Mouse (Mus musculus): ENCODE data around the gene Gm1673.

The Gm1673 gene

GRCm38 (mm10) chr5:33997829-33998504, 14.7 kb downstream of the Gm1673 start:
- DNase-seq, result no peak

GRCm38 (mm10) chr5:33998505-33998877, 15.3 kb downstream of the Gm1673 start:
- no peak for DNase-seq

GRCm38 (mm10) chr5:33999466-34000090, 16.3 kb downstream of the Gm1673 start:
- DNase-seq, result no peak

GRCm38 (mm10) chr5:34000809-34001208, 17.6 kb downstream of the Gm1673 start:
- DNase-seq, result no peak

GRCm38 (mm10) chr5:34001401-34001800, 18.2 kb downstream of the Gm1673 start:
- DNase-seq, result no peak

GRCm38 (mm10) chr5:34002636-34003035, 19.4 kb downstream of the Gm1673 start:
- DNase-seq, result no peak

- DNase-seq, result no peak
Observed at GRCm38 (mm10) chr5:34004618-34005017, 21.4 kb downstream of the Gm1673 start.

- no peak for DNase-seq
Observed at GRCm38 (mm10) chr5:34006832-34007231, 23.6 kb downstream of the Gm1673 start.

GRCm38 (mm10) chr5:34007392-34007941, 24.2 kb downstream of the Gm1673 start:
- DNase-seq, result no peak

- DNase-seq, result peak; percentile 14
Observed at GRCm38 (mm10) chr5:34014652-34015051, 31.4 kb downstream of the Gm1673 start.

GRCm38 (mm10) chr5:34018968-34019367, 35.7 kb downstream of the Gm1673 start:
- DNase-seq, result no peak

- no peak for DNase-seq
Observed at GRCm38 (mm10) chr5:34030101-34030500, 46.9 kb downstream of the Gm1673 start.

- DNase-seq, result no peak
Observed at GRCm38 (mm10) chr5:34031022-34031421, 47.8 kb downstream of the Gm1673 start.

- no peak for DNase-seq
Observed at GRCm38 (mm10) chr5:34032520-34032919, 49.3 kb downstream of the Gm1673 start.
